Mouse (Mus musculus) c-Kit-positive CD71-negative TER-119-negative erythroid progenitor cells, embryonic 14.5 days (primary cell): Measurements from ENCODE around the gene Klhl24.
A peak's percentile ranks its signal among the peaks of the same experiment; 100 is the strongest.
"Not testable (repeated sequence)": the region's sequence is repeated elsewhere in the genome, so short reads cannot be mapped to it uniquely, and the experiment has no call there.

ENCODE experiments used
- DNase-seq: peaks from one replicate; pipeline ENCODE4 v3.0.0-alpha.2; 2013; ENCODE audit warnings: low read depth

Klhl24 gene

GRCm38 (mm10) chr16:20097069-20097710, at the start of gene Klhl24:
Klhl24 (plus strand) TSS chr16:20097542.
- DNase-seq: peak; percentile 90

GRCm38 (mm10) chr16:20052655-20053054, 44.7 kb upstream of the Klhl24 start:
- DNase-seq: no peak

GRCm38 (mm10) chr16:20072770-20073169, 24.6 kb upstream of the Klhl24 start:
- no peak for DNase-seq

- no peak for DNase-seq
Observed at GRCm38 (mm10) chr16:20076675-20077074, 20.7 kb upstream of the Klhl24 start.

DNA sequence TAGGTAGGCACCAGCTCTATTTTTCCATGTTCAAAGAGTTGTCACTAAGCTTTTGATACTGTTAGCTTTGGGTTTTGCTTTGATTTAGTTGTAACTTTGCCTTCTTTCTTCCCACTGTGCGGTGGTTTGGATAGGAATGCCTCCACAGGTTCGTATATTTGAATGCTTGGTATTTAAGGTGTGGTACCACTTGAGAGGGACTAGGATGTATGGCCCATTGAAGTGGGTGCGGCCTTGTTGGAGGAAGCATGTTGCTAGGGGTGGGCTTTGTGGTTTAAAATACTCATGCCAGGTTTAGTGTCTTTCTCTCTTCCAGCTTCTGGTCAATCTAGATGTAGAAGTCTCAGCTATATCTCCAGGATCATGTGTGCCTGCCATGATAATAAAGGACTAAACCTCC, 17.1 kb upstream of the Klhl24 start:
- DNase-seq: no peak

GRCm38 (mm10) chr16:20084623-20085022, 12.7 kb upstream of the Klhl24 start:
- DNase-seq: no peak

- no peak for DNase-seq
Observed at GRCm38 (mm10) chr16:20085250-20085905, 12.0 kb upstream of the Klhl24 start.

DNA sequence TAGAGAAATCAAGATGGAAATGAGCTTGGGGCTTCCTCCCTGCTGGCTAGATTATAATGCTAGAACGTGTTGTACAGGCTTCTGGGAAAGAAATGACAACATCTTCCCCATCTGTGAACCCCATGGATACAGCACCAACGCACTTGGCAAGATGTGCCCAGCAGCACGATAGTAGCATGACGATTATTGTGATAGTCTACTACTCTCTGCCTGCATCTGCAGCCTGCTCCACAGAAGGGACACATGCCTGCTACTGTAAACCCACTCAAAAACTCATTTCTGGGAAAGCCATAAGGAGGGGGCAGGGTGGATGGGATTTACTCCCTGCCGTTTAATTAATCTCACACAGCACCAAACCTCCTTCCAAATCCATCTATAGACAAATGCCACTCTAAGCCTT, 10.4 kb upstream of the Klhl24 start:
- DNase-seq: no peak

- no peak for DNase-seq
Observed at GRCm38 (mm10) chr16:20089636-20090035, 7.7 kb upstream of the Klhl24 start.

DNA sequence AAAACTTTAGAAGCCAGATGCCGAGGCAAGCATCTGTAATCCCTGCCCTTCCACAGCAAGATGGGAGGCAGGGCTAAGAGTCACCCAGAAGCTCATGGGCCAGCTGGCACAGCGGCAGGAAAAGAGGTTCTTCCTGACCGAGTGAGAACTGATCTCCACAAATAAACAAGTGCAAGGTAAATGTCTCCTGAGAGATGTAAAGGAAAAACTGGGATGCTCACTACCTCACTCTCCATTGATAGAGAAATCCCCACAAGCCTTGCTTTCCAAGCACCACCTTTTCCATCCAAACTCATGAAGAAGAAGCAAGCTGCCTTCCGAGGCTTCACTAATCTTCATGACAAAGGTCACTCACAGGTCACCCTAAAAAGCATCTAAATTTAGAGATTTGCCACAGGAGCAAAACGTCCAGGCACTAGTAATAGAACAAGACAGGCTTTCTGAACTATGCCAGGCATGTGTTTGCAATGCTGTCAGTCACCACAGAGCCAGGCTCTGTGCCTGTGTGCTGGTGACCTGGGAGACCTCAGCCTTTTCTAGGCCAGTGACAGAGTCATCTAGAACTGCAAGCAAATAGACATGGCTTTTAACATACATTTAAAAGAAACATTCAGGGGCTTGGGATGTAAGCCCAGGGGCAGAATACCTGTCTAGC, 6.3 kb upstream of the Klhl24 start:
- no peak for DNase-seq

DNA sequence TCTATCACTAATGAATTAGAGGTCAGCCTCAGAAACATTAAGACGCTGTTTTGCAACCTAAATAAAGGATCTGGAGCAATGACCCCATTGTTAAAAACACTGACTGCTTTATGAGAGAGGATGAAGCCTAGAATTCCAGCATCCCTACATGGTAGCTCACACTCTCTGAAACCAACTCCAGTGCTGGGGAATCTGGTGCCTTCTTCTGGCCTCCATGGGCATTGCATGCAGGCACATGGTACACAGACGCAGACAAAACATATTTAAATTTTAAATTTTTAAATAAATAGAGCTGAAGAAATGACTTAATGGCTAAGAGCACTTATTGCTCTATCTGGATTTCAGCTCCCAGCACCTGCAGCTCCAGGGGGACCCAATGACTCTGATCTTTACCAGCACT, 1.4 kb upstream of the Klhl24 start:
- no peak for DNase-seq

GRCm38 (mm10) chr16:20097711-20098374, 501 bp downstream of the Klhl24 start:
- DNase-seq: peak; percentile 88

DNA sequence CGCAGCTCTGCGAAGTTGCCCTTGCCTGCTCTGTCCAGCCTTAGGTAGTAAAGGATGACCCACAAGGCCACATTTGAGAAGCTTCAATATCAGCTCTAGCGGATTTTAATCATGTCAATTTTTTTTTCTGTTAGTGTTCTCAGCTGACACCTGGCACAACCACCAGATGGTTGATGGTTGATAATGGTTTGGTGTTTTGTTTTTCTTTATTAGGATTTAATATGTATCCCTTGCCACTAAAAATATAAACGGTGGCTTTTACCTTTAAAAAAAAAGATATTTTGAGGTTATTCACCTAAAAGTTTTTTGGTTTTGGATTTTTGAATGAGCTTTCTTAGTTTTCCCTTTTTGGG, 1.0 kb downstream of the Klhl24 start:
- no peak for DNase-seq

GRCm38 (mm10) chr16:20098866-20099629, 1.7 kb downstream of the Klhl24 start:
- no peak for DNase-seq

GRCm38 (mm10) chr16:20106996-20107395, 9.7 kb downstream of the Klhl24 start:
- no peak for DNase-seq

DNA sequence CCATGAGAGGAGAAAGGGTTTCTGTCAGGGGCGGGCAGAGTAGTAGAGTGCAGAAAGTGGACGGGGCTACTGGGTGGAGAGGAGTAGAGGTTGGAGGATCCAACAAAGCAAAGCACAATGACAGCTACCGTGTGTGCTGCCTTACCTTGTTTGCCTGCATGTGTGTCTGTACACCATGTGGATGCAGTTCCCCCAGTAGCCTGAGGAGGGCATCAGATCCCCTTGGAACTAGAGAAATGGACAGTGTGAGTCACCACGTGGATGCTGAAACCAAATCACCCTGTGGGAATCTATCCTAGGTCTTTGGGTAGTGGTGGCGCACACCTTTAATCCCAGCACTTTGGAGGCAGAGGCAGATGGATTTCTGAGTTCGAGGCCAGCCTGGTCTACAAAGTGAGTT, 11.6 kb downstream of the Klhl24 start:
- DNase-seq: no peak

DNA sequence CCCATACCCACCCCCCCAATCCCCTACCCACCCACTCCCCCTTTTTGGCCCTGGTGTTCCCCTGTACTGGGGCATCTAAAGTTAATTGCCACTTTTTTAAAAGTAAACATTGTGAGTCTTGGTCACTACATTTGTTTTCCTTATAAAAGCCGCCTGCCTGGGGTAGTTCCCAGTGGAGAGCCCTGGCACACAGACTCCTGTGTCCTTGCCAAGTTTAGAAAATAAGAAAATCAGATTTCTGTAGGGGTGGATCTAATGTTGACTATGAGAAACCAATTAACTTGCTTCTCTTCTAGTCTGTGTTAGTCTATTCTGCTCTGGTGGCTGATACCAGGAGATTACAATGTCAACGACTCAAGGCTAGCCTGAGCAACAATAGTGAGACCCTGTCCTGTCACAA, 15.3 kb downstream of the Klhl24 start:
- no peak for DNase-seq

GRCm38 (mm10) chr16:20116069-20116468, 18.7 kb downstream of the Klhl24 start:
- no peak for DNase-seq

- DNase-seq: not testable (repeated sequence)
Observed at GRCm38 (mm10) chr16:20126319-20126883, 29.1 kb downstream of the Klhl24 start.

DNA sequence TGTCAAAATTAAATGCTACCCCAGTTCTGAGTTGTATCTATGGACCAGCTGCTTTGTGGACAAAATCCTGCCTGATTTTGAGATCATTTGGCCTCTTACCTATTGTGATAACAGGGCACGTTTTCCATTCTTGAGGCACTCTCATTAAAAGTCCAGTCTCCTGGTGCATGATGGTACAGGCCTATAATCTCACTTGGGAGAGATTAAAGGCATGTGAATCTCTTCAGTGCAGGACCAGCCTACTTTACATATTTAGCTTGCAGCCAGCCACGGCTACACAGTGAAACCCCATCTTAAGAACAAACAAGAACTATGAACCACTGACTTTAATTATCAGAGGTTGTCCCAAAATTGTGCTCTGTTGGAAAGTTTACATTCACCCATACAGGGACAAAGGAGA, 33.1 kb downstream of the Klhl24 start:
- no peak for DNase-seq

- DNase-seq: peak; percentile 55
Observed at GRCm38 (mm10) chr16:20140772-20141531, 43.6 kb downstream of the Klhl24 start, which contains the start of gene Yeats2. Yeats2 (plus strand) TSS chr16:20141063.
